Mouse (Mus musculus): ENCODE measurements around the gene Gm3839. TPM values are rescaled to one million over a fixed set of nuclear protein-coding genes. Genes with fewer than 3 reads are reported as not detected.
"Not testable (repeated sequence)": the region's sequence is repeated elsewhere in the genome, so short reads cannot be mapped to it uniquely, and the experiment has no call there.

Gm3839 gene
- 2.1 and 2.3 TPM in 2 replicates for polyA plus RNA-seq (2014; fragmentation: Nextera tagmentation; extraction: Ambion mirVana)

DNA sequence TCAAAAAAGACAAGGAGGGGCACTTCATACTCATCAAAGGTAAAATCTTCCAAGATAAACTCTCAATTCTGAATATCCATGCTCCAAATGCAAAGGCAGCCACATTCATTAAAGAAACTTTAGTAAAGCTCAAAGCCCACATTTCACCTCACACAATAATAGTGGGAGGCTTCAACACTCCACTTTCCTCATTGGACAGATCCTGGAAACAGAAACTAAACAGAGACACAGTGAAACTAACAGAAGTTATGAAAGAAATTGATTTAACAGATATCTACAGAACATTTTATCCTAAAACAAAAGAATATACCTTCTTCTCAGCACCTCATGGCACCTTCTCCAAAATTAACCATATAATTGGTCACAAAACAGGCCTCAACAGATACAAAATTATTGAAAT lies at the start of gene Gm3839:
Gm3839 (minus strand) TSS at position 101 of the 400 bp plus-strand sequence.
- H3K9ac ChIP-seq (ENCODE audit: low read length); DNase-seq (ENCODE audit: low spot score); H3K4me2 ChIP-seq (ENCODE audit: low read depth, severe bottlenecking); H3K4me3 ChIP-seq (ENCODE audit: low read depth, low read length); H3K9me3 ChIP-seq (ENCODE audit: control insufficient read depth, low read length); H3K27ac ChIP-seq (replicated peaks; ENCODE audit: low read depth, low read length); H3K4me1 ChIP-seq (ENCODE audit: control insufficient read depth, insufficient read depth, low read length); H3K27me3 ChIP-seq (ENCODE audit: control insufficient read depth, insufficient read depth, low read length); H3K36me3 ChIP-seq (ENCODE audit: control insufficient read depth, insufficient read depth, low read length); ATAC-seq (ENCODE audit: insufficient number of reproducible peaks, low FRiP score, low TSS enrichment, low read depth): not testable (repeated sequence)

DNA sequence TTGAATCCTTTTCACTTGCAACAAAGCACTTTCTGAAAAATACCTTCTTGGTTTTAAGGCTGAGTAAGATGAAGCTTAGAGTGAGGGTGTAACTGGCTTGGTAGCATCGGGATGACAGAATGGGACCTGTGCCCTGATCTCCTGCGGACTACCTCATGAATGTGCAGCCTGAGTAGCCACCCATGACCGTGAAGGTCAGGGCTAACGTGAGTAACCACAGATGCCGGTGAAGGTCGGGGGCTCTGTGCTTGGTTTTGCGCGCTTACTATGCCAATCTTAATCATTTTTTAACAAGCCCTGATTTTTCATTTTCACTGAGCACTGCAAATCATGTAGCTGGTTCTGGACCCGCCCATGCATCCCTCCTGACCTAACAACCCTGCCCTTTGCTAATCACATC lies 49.1 kb upstream of the Gm3839 start:
- H3K4me2 ChIP-seq (ENCODE audit: low read depth, severe bottlenecking) = no peak overlapping the region
- DNase-seq (ENCODE audit: low spot score) (no peak), ATAC-seq (ENCODE audit: insufficient number of reproducible peaks, low FRiP score, low TSS enrichment, low read depth) (no peak)
- no peaks in the 10 kb centered on the region for H3K36me3 ChIP-seq (ENCODE audit: control insufficient read depth, insufficient read depth, low read length)
- H3K4me1 ChIP-seq (ENCODE audit: control insufficient read depth, insufficient read depth, low read length) = no peaks in the 10 kb centered on the region
- H3K4me3 ChIP-seq (ENCODE audit: low read depth, low read length) = no peak overlapping the region
- no peaks in the 10 kb centered on the region for H3K9me3 ChIP-seq (ENCODE audit: control insufficient read depth, low read length)
- H3K27me3 ChIP-seq (ENCODE audit: control insufficient read depth, insufficient read depth, low read length) = no peaks in the 10 kb centered on the region
- WGBS = 84% methylated on average over 9 of the region's 9 CpGs
- H3K9ac ChIP-seq (ENCODE audit: low read length) = no peak overlapping the region
- H3K27ac ChIP-seq (replicated peaks; ENCODE audit: low read depth, low read length) = no peak overlapping the region

DNA sequence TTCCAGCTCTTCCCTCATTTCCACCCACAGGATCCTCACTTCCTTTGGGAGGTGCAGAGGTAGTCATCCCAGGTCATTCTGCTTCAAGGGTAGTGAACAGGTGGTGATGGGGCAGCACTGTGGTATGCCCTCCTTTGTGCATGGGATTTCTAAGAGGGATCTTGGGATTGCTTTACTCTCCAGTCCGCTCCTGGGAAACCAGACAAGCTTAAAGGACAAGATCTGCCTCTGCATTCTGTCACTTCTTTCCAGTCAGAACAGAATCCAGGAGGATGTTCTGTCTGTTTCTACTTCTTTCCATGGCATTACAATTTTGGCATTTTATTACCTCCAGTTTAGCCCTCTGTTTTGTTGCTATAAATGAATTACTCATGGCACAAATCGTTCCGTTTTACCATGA lies 21.3 kb upstream of the Gm3839 start:
- Histone ChIP-seq H3K4me2 (ENCODE audit: low read depth, severe bottlenecking) (no peak overlapping the region), H3K4me1 (ENCODE audit: control insufficient read depth, insufficient read depth, low read length) (no peaks in the 10 kb centered on the region), H3K27ac (replicated peaks; ENCODE audit: low read depth, low read length) (no peak overlapping the region), H3K9me3 (ENCODE audit: control insufficient read depth, low read length) (no peaks in the 10 kb centered on the region), H3K27me3 (ENCODE audit: control insufficient read depth, insufficient read depth, low read length) (no peaks in the 10 kb centered on the region), H3K4me3 (ENCODE audit: low read depth, low read length) (no peak overlapping the region), H3K9ac (ENCODE audit: low read length) (no peak overlapping the region), H3K36me3 (ENCODE audit: control insufficient read depth, insufficient read depth, low read length) (no peaks in the 10 kb centered on the region)
- no peak for ATAC-seq (ENCODE audit: insufficient number of reproducible peaks, low FRiP score, low TSS enrichment, low read depth)
- 87% methylated on average over 3 of the region's 3 CpGs for WGBS
- no peak for DNase-seq (ENCODE audit: low spot score)

DNA sequence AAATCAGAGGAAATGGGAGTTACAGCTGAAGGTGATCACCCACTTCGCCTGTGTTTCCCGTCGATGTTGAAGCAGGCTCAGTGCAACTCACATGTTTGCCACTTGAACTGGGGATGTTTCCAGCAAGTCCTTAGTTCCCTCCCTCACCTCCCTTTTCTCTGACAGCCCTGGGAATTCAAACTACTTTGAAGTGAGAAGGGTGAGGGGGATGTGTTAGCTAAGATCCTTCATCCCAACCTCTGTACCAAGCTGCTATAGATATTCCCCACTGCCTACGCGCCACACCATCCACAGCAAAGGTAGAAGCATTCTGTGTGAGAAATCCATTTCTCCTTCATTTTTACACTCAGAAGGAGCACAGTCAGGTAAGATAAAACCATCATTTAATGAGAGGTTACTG lies 18.7 kb upstream of the Gm3839 start:
- Histone ChIP-seq H3K4me2 (ENCODE audit: low read depth, severe bottlenecking) (no peak overlapping the region), H3K27me3 (ENCODE audit: control insufficient read depth, insufficient read depth, low read length) (no peaks in the 10 kb centered on the region), H3K9ac (ENCODE audit: low read length) (no peak overlapping the region), H3K4me3 (ENCODE audit: low read depth, low read length) (no peak overlapping the region), H3K27ac (replicated peaks; ENCODE audit: low read depth, low read length) (no peak overlapping the region), H3K36me3 (ENCODE audit: control insufficient read depth, insufficient read depth, low read length) (no peaks in the 10 kb centered on the region), H3K4me1 (ENCODE audit: control insufficient read depth, insufficient read depth, low read length) (no peaks in the 10 kb centered on the region), H3K9me3 (ENCODE audit: control insufficient read depth, low read length) (no peaks in the 10 kb centered on the region)
- DNase-seq (ENCODE audit: low spot score) = no peak
- 85% methylated on average over 5 of the region's 5 CpGs for WGBS
- ATAC-seq (ENCODE audit: insufficient number of reproducible peaks, low FRiP score, low TSS enrichment, low read depth) = no peak

DNA sequence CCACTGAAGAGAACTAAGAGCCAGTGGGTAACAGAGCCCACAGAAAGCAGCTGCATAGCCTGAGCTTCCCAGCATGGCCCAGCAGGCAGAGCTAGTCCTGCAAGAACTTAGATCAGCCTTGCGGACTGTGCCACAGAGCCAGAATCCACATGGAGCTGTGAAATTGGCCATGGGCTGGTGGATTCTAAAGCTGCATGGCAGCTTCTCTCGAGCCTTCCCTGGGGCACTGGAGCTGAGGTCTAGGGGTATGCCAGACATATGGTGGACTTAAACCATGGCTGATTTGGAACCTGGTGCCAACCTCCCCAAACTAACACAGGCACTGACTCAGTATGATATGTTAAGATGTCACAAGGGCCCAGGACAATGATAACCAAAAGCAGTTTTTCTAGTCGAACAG lies 10.4 kb downstream of the Gm3839 start:
- no peaks in the 10 kb centered on the region for H3K27me3 ChIP-seq (ENCODE audit: control insufficient read depth, insufficient read depth, low read length)
- no peaks in the 10 kb centered on the region for H3K36me3 ChIP-seq (ENCODE audit: control insufficient read depth, insufficient read depth, low read length)
- H3K4me1 ChIP-seq (ENCODE audit: control insufficient read depth, insufficient read depth, low read length) = no peaks in the 10 kb centered on the region
- no peak for DNase-seq (ENCODE audit: low spot score)
- WGBS = 84% methylated on average over 3 of the region's 3 CpGs
- no peak overlapping the region for H3K4me3 ChIP-seq (ENCODE audit: low read depth, low read length)
- no peak for ATAC-seq (ENCODE audit: insufficient number of reproducible peaks, low FRiP score, low TSS enrichment, low read depth)
- H3K27ac ChIP-seq (replicated peaks; ENCODE audit: low read depth, low read length) = no peak overlapping the region
- no peak overlapping the region for H3K9ac ChIP-seq (ENCODE audit: low read length)
- H3K9me3 ChIP-seq (ENCODE audit: control insufficient read depth, low read length) = no peaks in the 10 kb centered on the region
- H3K4me2 ChIP-seq (ENCODE audit: low read depth, severe bottlenecking) = no peak overlapping the region

DNA sequence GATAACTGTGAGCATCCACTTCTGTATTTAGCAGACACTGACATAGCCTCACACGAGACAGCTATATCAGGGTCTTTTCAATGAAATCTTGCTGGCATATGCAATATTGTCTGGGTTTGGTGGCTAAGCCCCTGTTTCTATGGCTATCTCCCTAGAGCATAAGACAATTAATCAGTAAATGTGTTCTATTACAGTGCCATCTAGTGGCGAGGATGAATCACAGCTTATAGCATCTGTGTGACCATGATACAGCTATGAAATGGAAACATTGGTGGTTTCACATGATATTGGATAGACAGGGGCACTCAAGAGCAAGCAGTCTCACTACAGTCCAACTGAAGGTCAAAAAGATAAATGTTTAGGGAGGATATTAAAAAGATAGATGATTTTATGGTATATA lies 26.5 kb downstream of the Gm3839 start:
- no peaks in the 10 kb centered on the region for H3K27me3 ChIP-seq (ENCODE audit: control insufficient read depth, insufficient read depth, low read length)
- H3K9me3 ChIP-seq (ENCODE audit: control insufficient read depth, low read length) = no peaks in the 10 kb centered on the region
- H3K4me3 ChIP-seq (ENCODE audit: low read depth, low read length) = no peak overlapping the region
- no peak overlapping the region for H3K27ac ChIP-seq (replicated peaks; ENCODE audit: low read depth, low read length)
- no peaks in the 10 kb centered on the region for H3K36me3 ChIP-seq (ENCODE audit: control insufficient read depth, insufficient read depth, low read length)
- H3K9ac ChIP-seq (ENCODE audit: low read length) = no peak overlapping the region
- DNase-seq (ENCODE audit: low spot score) = no peak
- no peak for ATAC-seq (ENCODE audit: insufficient number of reproducible peaks, low FRiP score, low TSS enrichment, low read depth)
- no peak overlapping the region for H3K4me2 ChIP-seq (ENCODE audit: low read depth, severe bottlenecking)
- no peaks in the 10 kb centered on the region for H3K4me1 ChIP-seq (ENCODE audit: control insufficient read depth, insufficient read depth, low read length)
- WGBS = 53% methylated on average over 2 of the region's 2 CpGs

- H3K4me1 ChIP-seq (ENCODE audit: control insufficient read depth, insufficient read depth, low read length) = no peaks in the 10 kb centered on the region
- H3K36me3 ChIP-seq (ENCODE audit: control insufficient read depth, insufficient read depth, low read length) = no peaks in the 10 kb centered on the region
- WGBS = 33% methylated on average over 2 of the region's 2 CpGs
- DNase-seq (ENCODE audit: low spot score) (peak; percentile 35), ATAC-seq (ENCODE audit: insufficient number of reproducible peaks, low FRiP score, low TSS enrichment, low read depth) (no peak)
- H3K9ac ChIP-seq (ENCODE audit: low read length) = no peak overlapping the region
- H3K4me3 ChIP-seq (ENCODE audit: low read depth, low read length) = no peak overlapping the region
- H3K27ac ChIP-seq (replicated peaks; ENCODE audit: low read depth, low read length) = no peak overlapping the region
- no peaks in the 10 kb centered on the region for H3K27me3 ChIP-seq (ENCODE audit: control insufficient read depth, insufficient read depth, low read length)
- no peak overlapping the region for H3K4me2 ChIP-seq (ENCODE audit: low read depth, severe bottlenecking)
- no peaks in the 10 kb centered on the region for H3K9me3 ChIP-seq (ENCODE audit: control insufficient read depth, low read length)
These were observed 49.4 kb downstream of the Gm3839 start for GRCm38 (mm10) chr14:11307079-11307478.

GRCm38 (mm10) chr14:11287956-11288355 lies 68.6 kb downstream of the Gm3839 start:
- not testable (repeated sequence) for H3K4me2 ChIP-seq (ENCODE audit: low read depth, severe bottlenecking); H3K9me3 ChIP-seq (ENCODE audit: control insufficient read depth, low read length); H3K36me3 ChIP-seq (ENCODE audit: control insufficient read depth, insufficient read depth, low read length); DNase-seq (ENCODE audit: low spot score); ATAC-seq (ENCODE audit: insufficient number of reproducible peaks, low FRiP score, low TSS enrichment, low read depth); H3K27me3 ChIP-seq (ENCODE audit: control insufficient read depth, insufficient read depth, low read length); H3K4me3 ChIP-seq (ENCODE audit: low read depth, low read length); H3K9ac ChIP-seq (ENCODE audit: low read length); H3K27ac ChIP-seq (replicated peaks; ENCODE audit: low read depth, low read length); H3K4me1 ChIP-seq (ENCODE audit: control insufficient read depth, insufficient read depth, low read length)
- 90% methylated on average over 3 of the region's 3 CpGs for WGBS

DNA sequence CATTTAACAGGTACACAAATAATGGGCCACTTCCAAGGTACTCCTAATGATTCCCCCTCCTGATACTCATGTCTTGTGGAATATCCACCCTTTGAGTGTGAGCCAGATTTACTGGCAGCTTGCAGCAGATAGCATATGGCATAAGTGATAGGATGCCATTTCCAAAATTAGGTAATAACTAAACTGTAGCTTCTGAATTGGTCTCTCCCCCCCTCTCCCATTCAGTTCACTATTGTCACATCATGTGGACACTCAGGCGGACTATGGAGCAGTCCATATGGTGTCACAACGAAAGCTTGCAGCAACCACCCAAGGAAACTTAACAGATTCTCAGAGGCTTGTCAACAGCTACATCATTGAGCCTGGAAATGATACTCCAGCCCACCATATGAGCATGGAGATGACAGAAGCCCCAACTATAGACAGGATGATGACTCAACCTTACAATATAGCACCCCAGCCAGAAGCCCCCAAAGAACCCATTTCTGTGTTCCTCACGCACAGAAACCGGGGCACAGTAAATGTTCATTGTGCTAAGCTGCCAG lies 99.3 kb downstream of the Gm3839 start:
- Histone ChIP-seq H3K27ac (replicated peaks; ENCODE audit: low read depth, low read length) (no peak overlapping the region), H3K9me3 (ENCODE audit: control insufficient read depth, low read length) (no peaks in the 10 kb centered on the region), H3K9ac (ENCODE audit: low read length) (no peak overlapping the region), H3K4me1 (ENCODE audit: control insufficient read depth, insufficient read depth, low read length) (no peaks in the 10 kb centered on the region), H3K36me3 (ENCODE audit: control insufficient read depth, insufficient read depth, low read length) (no peaks in the 10 kb centered on the region), H3K27me3 (ENCODE audit: control insufficient read depth, insufficient read depth, low read length) (no peaks in the 10 kb centered on the region), H3K4me2 (ENCODE audit: low read depth, severe bottlenecking) (no peak overlapping the region), H3K4me3 (ENCODE audit: low read depth, low read length) (no peak overlapping the region)
- DNase-seq (ENCODE audit: low spot score) (no peak), ATAC-seq (ENCODE audit: insufficient number of reproducible peaks, low FRiP score, low TSS enrichment, low read depth) (no peak)
- 94% methylated on average over 4 of the region's 4 CpGs for WGBS
